10 mouse cellular contexts compared by ENCODE assay signal in the genomic region with DNA sequence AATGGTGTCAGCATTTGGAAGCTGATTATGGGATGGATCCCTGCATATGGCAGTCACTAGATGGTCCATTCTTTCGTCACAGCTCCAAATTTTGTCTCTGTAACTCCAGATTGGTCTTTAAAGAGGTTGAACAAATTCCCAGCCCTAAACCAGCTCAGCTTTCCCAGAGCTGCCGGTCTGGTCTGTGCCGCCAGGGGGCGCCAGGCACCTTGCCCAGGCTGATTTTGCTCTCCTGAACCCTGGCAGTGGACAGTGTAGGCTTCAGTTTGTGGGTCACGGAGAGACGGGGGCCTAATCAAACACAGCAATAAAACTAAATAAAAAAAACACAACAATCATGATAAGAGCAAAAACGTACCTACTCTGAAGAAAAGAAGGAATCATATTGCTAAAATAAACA. TPM values are rescaled to one million over a fixed set of nuclear protein-coding genes. Genes with fewer than 3 reads are reported as not detected.
DNase-seq lines count a peak whose midpoint lies in the region; ATAC-seq and TF ChIP-seq lines count a peak whose summit lies in the region.
"Had no signal": no experiment of that assay in that cellular context is flagged by ENCODE, and none has a peak within 500 bp of the region (broad histone marks: within the 10 kb centered on the region; RNA-seq: fewer than 3 reads in every experiment).

No protein-coding gene starts in this region.

- H3K4me2 ChIP-seq in kidney, embryonic 14.5 days (replicated peaks; ENCODE audit: low read depth, low read length) = no peak overlapping the region
- no peak overlapping the region for H3K4me2 ChIP-seq in lung, embryonic 14.5 days
- H3K4me2 ChIP-seq: stomach, embryonic 15.5 days had no signal

- H3K36me3 ChIP-seq in kidney, embryonic 14.5 days (ENCODE audit: control insufficient read depth, insufficient read depth, low read length) = no peaks in the 10 kb centered on the region
- H3K36me3 ChIP-seq in lung, embryonic 14.5 days (ENCODE audit: insufficient read depth) = no peaks in the 10 kb centered on the region
- H3K36me3 ChIP-seq: stomach, embryonic 15.5 days had no signal

- peaks cover 13% of the 10 kb centered on the region; the same call in 1 of the 2 replicates for H3K4me1 ChIP-seq in kidney, embryonic 14.5 days (ENCODE audit: control insufficient read depth, insufficient read depth, low read length)
- H3K4me1 ChIP-seq in lung, embryonic 14.5 days (ENCODE audit: insufficient read depth) = peaks cover 6% of the 10 kb centered on the region; the same call in 1 of the 2 replicates

- no peaks in the 10 kb centered on the region for H3K9me3 ChIP-seq in kidney, embryonic 14.5 days (ENCODE audit: control insufficient read depth, low read length)
- H3K9me3 ChIP-seq in lung, embryonic 14.5 days (ENCODE audit: low read depth, low read length) = no peaks in the 10 kb centered on the region
- H3K9me3 ChIP-seq: stomach, embryonic 15.5 days had no signal

- TF ChIP-seq CTCF in lung, embryonic 14.5 days (IDR thresholded peaks at IDR 0.05; ENCODE audit: low read depth) = peak; percentile 85

- H3K9ac ChIP-seq in kidney, embryonic 14.5 days (ENCODE audit: low read depth, low read length) = no peak overlapping the region
- no peak overlapping the region for H3K9ac ChIP-seq in lung, embryonic 14.5 days
- H3K9ac ChIP-seq: stomach, embryonic 15.5 days had no signal

- DNase-seq in B cell, adult 2 months = peak; percentile 84
- DNase-seq in ES-CJ7 (ENCODE audit: low read depth, low spot score) = peak; percentile 62
- DNase-seq in c-Kit-positive CD71-positive TER-119-positive erythroid progenitor cells, embryonic 14.5 days (ENCODE audit: low spot score) = peak; percentile 17
- DNase-seq in frontal cortex, postnatal 25 days (ENCODE audit: low spot score in 2 of 2) = peak; percentile 58 to 60
- DNase-seq in lung, embryonic 14.5 days = peak; percentile 69
- peak; percentile 57 for DNase-seq in right cerebral cortex, postnatal 14 days
- peak; percentile 32 for DNase-seq in yolk sac, embryonic 10.5 days (ENCODE audit: low spot score)

- H3K27ac ChIP-seq in kidney, embryonic 14.5 days (ENCODE audit: low read depth, low read length) = no peak overlapping the region
- no peak overlapping the region for H3K27ac ChIP-seq in lung, embryonic 14.5 days (ENCODE audit: low read depth)
- H3K27ac ChIP-seq: stomach, embryonic 15.5 days had no signal

- no peak overlapping the region for H3K4me3 ChIP-seq in kidney, embryonic 14.5 days (ENCODE audit: low read length)
- H3K4me3 ChIP-seq in lung, embryonic 14.5 days (ENCODE audit: low read depth, low read length) = no peak overlapping the region
- H3K4me3 ChIP-seq: stomach, embryonic 15.5 days had no signal

- no peaks in the 10 kb centered on the region for H3K27me3 ChIP-seq in kidney, embryonic 14.5 days (ENCODE audit: control insufficient read depth, insufficient read depth, low read length)
- 0 out of 2 replicates have a peak, but pooled peaks cover 5% of the 10 kb centered on the region for H3K27me3 ChIP-seq in lung, embryonic 14.5 days (ENCODE audit: insufficient read depth, low read length)
- H3K27me3 ChIP-seq: stomach, embryonic 15.5 days had no signal

- 17% methylated on average over 7 of the region's 7 CpGs for WGBS in kidney, embryonic 14.5 days
- 15% methylated on average over 7 of the region's 7 CpGs for WGBS in lung, embryonic 14.5 days

- ATAC-seq in kidney, embryonic 14.5 days (ENCODE audit: low FRiP score, low TSS enrichment) = peak; percentile 46; the same call in 1 of the 2 replicates
- 0 out of 2 replicates have a peak, but pooled peaks have one; percentile 36 for ATAC-seq in lung, embryonic 14.5 days (ENCODE audit: insufficient read depth)

RNA-seq across cellular contexts. Expression of a gene that starts 13.5 kb away (rescaled TPM):
- polyA plus RNA-seq in kidney, embryonic 14.5 days (2014; fragmentation: Nextera tagmentation; extraction: Ambion mirVana) = 17.0 and 17.2 TPM in 2 replicates
- 10.2 and 10.7 TPM in 2 replicates for polyA plus RNA-seq in lung, embryonic 14.5 days (2014; fragmentation: Nextera tagmentation; extraction: Ambion mirVana)

RNA-seq across cellular contexts. Expression of a gene that starts 16.9 kb away (rescaled TPM):
- polyA plus RNA-seq in kidney, embryonic 14.5 days (2014; fragmentation: Nextera tagmentation; extraction: Ambion mirVana) = not detected in 2 replicates
- not detected in 2 replicates for polyA plus RNA-seq in lung, embryonic 14.5 days (2014; fragmentation: Nextera tagmentation; extraction: Ambion mirVana)
- polyA plus RNA-seq: heart, embryonic 16.5 days; stomach, embryonic 15.5 days had no signal

RNA-seq across cellular contexts. Expression of a gene that starts 28.9 kb away (rescaled TPM):
- polyA plus RNA-seq in kidney, embryonic 14.5 days (2014; fragmentation: Nextera tagmentation; extraction: Ambion mirVana) = 0.12 TPM in 1 of 2 replicates, not detected in the other
- polyA plus RNA-seq in lung, embryonic 14.5 days (2014; fragmentation: Nextera tagmentation; extraction: Ambion mirVana) = not detected in 2 replicates

Comparison
In these comparisons a context has a peak if more than half of its experiments do, and no peak if none do; other contexts are left out.
1. DNase-seq: peak in every context shown above with its lines; median percentile 84 in B cell, adult 2 months; 69 in lung, embryonic 14.5 days; 62 in ES-CJ7; 59 in frontal cortex, postnatal 25 days; 57 in right cerebral cortex, postnatal 14 days; 32 in yolk sac, embryonic 10.5 days; 17 in c-Kit-positive CD71-positive TER-119-positive erythroid progenitor cells, embryonic 14.5 days.